Mouse (Mus musculus) cerebellum, adult 9-10 months (tissue): Measurements from ENCODE around the gene Trpm2.
"Not testable (repeated sequence)": the region's sequence is repeated elsewhere in the genome, so short reads cannot be mapped to it uniquely, and the experiment has no call there.

ENCODE experiments used
- DNase-seq: peaks from one replicate; pipeline ENCODE4 v3.0.0; 2022

Trpm2 gene

DNA sequence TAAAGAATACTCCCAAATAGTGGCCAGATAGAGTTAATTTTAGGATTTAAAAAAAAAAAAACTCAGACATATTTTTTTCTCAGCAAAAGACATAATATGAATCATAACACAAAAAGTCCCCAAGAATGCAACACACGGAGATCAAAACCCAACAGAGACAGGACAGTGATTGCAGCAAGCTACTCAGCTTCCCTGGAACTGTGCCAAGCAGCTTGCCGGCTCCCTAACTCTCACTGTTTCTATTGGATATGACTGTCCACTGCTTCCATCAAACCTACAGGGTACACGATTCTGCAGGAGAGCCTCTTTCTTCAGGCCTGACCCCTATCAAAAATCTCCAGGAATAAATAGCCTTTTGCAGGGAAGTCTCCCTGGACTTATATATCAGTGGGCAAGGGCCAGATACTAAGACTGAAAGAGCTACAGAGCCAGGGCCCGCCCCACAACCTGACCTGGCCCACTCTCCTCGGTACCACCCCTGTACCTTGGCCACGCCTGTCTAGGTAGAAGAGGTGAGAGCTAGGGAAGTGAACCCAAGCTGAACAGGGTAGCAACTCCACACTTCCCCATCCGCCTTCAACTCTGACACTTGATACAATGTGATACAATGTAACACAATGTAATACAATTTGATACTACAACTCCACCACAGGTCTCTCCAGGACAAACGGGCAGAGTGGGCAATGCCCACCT is 6.2 kb upstream of the Trpm2 start:
- DNase-seq = no peak

DNA sequence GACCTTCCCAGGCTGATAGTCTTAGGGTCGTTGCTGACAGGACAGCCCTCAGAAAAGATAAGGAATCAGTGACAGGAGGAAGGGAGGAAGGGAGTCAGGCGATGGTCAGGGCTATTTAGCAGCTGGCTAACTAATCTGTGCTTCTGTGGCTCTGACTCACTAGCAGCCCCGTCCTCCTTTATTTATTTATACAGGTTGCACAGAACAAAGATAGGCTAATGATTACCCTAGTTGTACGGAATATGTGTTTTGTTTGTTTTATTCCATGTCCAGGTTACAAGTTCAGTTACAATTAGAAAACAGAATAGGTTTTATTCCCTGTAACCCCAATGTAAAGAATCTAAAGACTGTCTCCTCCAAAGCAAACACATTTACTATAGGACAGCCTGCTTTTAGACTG is 5.3 kb upstream of the Trpm2 start:
- no peak for DNase-seq

DNA sequence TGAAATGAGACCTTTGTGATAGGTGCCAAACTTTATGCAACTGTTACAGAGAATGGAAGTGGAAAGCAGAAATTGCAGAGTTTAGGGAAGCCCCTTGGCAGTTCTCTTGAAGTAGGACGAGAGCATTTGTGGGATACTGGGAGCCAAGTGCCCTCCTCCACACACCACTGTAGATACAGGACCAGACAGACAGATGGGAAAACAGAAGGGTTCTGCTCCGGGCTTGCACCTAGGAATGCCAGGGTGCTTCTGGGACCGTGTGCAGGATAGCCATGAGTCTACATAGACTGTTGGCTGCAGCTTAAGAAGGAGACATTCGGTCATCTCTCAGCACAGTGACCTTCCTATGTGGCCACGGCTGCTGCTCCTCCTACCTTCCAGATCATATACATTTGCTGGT is 4.4 kb upstream of the Trpm2 start:
- no peak for DNase-seq

DNA sequence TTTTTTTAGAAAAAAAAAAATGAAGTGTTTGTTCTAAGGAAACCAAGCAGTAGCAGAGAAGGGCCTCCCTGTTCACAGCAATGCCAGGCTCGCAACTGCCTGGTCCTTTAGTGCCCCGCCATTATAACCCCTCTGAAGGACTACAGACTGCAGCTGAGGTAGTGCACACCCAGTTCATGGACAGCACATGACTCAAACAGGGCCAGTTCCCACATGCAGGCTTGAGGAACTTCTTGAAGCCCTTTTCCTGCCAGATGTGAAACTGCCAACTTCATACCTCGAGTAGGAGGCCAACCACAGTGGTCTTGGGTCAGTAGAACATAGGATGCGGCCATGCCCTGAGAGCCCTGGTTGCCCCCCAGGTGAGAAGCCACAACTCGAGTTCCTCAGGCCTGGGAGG is 4.0 kb upstream of the Trpm2 start:
- DNase-seq = no peak

DNA sequence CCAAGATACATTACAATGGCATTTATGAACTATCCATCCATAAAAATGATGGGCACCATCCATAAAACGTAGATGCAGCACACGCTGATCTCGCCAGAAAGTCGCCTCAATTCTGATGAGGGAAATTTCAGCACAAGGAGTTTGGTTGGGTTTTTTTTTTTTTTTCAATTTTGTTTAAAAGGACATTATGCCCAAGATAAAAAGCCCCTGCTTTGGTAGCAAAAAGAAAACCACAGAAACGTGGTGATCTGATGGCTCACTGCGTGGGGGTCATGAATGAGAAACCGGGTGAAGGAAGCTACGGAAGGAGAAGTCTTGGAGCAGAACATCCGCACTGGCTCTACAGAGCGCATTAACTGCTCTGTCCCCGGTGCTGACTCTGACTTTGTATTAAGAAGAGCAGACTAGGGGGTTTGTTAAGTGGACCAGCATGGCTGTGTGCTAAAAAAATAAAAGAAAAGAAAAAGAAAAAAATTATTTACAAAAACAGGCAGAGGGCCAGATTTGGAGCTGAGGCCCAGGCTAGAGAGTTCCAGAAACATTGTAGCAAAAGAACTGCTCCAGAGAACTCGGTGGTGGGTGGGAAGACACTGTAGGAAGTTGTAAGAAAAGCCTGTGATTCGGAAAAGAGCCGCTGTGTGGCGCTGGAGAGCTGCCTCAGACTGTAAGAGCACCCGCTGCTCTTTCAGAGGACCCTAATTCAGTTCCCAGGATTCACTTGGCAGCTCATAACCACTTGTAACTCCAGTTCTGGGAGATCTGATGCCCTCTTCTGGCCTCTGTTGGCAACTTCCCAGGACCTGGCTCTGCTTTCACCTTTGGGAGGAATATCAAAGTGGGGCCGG is 1.6 kb upstream of the Trpm2 start:
- no peak for DNase-seq

DNA sequence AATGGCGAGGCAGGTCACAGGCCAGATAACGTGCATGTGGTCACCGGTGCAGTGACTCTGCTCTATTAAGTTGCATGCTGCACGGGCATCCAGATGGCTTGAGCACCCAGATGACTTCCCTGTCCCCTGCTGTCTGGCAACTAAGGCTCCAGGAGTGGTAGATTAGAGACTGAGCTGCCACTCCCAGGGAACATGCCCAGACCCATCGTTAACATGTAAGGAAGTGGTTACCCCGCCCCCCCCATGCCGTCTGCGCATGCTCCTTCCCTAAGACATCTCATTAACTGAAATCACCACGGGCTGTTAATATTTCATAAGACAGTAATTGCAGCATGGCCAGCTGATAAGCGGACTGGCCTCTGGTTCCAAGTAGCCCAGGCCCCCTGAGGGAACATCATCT is 828 bp upstream of the Trpm2 start:
- no peak for DNase-seq

DNA sequence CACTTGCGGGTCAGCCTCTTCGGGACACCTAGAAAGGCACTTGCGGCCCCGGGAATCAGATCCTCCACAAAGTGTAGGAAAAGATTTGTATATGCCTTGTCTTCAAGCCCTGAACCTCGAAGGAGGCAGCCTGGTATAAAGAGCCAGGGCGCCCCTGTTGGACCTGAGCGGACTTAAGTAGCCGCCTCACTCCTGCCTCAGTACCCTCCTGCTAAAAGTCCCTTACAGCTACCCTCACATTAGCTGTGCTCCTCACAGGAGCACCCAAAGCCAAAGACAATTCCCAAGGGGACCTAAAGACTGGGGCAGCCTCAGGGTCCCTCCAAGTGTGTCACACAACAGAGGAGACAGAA is 414 bp downstream of the Trpm2 start:
- DNase-seq = no peak

DNA sequence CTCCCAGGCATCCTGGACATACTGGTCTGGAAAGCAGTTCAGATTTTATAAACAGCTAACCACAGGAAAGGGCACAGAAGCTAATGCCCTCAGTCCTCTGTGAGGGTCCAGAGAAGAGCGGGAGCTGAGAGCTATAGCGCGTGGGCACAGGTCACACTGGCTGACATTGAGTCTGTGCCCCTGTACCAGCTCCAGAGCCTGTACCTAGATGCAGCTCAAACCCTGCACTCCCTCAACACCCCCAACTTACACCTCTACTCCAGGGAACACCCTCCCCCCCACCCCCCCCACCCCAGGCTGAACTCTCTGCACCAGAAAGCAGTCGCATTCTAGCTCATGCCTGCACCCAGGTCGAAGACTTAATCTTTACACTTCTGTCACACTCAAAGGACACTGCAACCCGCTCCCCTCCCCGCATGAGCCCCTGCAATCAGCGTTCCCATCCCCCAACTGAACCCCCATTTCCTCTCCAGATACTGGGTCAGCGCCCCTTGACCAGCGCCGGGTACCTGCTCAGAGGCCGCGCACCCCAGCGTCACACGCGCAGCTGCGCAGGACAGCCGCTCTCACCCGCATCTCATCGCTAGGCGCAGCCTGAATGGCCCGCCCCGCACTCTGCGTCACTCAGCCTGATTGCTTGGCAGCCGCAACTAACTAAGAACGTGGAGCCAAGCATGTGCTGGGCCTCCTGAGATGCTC is 940 bp downstream of the Trpm2 start:
- DNase-seq = peak; percentile 82

DNA sequence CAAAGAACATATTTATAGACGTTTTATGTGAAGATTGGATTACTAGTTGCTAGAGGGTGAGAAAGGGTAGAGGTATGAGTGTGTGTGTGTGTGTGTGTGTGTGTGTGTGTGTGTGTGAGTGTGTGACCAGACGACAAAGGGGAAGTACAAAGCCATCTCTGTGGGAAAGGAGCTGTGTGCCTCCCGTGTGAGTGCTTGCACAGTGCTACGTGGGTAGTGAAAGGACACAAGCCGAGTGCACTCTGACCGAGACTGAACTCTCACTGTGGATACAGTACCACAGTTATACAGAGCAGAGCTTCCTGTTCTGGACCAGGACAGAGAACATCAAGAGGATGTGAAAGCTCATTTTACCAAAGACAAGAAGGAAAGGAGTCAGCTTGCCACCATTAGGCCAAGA is 6.4 kb downstream of the Trpm2 start:
- DNase-seq = no peak

DNA sequence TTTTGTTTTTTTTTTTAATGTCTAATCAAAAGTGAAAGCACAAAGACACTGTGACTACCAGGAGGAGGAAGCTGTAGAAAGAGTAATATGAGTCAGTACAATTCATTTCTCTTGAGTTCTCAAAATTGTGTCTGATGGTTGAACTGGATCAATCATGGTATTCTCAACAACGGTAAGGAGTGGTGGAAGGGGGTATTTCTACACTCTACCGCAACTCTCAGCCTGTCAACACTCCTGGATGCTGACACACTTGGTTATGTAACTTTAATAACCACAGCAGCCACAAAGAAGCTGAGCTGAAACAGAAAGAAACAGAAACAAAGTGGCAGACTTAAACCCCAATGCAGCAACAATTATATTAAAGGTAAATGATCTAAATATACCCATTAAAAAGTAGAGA is 7.6 kb downstream of the Trpm2 start:
- no peak for DNase-seq

DNA sequence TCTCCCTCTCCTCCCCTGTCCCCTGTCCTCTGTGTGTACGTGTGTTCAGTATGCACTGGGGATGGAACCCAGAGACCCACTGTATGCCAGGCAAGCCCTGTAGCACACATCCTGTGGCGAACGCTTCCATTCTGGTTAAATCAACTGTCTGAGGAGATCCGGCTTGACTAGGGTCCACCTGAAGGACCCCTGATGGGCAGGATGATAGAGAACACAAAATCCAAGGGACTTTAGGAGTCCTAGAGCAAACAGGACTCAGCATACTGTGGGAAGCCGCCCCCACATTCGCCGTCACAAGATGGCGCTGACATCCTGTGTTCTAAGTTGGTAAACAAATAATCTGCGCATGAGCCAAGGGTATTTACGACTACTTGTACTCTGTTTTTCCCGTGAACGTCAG is 19.9 kb downstream of the Trpm2 start:
- DNase-seq = not testable (repeated sequence)

DNA sequence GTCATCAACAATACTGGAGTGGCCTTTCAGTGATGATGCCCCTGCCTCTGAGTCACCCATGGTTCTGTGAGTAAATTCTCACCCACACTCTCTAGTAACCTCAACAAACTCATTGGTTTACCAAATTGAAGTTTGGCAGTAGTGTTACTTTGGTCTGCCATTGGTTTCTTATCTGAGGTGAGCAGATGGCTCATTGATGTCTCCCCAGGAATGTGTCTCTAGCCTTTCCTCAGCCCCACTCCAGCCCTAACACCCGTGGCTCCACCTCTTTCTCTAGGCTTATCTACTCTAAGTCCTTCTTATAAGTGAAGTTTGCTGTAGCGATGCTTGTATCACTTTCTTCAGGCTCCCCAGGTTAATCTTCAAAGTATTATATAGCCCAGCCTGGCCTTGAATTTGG is 30.7 kb downstream of the Trpm2 start:
- DNase-seq = no peak

DNA sequence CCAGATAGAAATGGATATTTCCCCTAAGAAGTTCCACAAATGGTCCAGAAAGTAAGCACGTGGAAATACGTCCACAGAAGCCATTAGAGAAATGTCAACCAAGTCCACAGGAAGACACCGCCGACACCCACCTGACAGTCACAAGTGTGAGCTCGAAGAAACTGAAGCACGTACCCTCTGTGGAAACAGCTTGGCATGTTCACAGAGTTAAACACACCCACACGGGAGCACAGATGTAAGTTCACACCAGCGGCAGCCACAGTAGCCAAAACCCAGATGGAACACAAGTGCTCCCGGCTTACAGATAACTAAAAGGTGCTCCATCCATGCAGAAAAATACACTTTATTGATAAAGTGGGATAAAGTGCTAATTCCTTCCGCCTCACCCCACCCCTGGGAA is 43.0 kb downstream of the Trpm2 start:
- no peak for DNase-seq

DNA sequence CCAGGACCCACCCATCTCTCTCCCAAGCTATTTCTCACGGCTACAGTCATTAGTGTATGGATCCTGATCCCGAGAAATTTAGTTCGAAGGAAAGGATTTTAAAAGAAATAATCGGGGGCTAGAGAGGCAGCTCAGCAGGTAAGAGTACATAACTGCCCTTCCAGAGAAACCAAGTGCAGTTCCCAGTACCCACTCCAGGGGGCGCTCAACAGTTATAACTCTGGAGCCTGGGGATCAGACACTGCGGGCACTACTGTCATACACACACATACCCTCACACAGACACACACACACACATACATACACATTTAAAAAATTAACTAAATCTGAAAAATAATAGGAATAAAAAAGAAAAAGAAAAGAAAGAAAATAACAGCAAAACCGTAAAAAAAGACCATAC is 44.2 kb downstream of the Trpm2 start:
- DNase-seq = peak; percentile 53

DNA sequence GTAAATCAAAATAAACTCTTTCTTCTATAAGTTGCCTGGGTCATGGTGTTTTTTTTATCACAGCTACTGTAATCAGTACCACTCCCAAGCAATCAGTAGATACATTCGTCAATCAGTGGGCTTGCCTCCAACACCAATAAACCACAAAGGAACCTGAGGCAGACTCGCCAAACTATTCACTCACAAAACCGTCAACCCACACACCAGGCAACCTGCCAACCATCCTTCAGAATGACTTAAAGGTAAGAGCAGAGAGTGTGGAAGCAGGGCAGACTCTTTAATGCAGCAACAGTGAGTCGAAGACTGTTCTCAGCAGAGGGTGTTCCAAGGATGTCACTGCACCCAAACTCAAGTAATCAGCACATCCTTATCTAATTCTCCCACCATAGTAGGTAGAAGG is 47.7 kb downstream of the Trpm2 start:
- DNase-seq = no peak

DNA sequence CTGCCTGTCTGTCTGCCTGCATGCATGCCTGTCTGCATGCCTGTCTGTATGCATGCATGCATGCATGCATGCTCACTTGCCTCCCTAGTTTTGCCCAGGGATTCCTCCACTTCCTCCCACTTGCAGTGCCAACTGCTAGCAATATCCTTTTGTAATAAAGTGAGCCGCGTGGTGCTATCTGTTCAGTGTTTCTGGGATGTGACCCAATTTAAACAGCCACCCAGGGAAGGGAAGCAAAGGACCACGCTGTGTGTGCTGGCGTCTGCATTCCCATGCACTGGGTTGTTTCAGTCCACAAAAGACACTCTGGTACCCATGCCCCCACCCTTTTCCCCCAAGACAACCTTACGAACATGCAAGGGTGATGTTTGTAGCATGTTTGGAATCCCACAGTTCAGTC is 49.4 kb downstream of the Trpm2 start:
- no peak for DNase-seq

DNA sequence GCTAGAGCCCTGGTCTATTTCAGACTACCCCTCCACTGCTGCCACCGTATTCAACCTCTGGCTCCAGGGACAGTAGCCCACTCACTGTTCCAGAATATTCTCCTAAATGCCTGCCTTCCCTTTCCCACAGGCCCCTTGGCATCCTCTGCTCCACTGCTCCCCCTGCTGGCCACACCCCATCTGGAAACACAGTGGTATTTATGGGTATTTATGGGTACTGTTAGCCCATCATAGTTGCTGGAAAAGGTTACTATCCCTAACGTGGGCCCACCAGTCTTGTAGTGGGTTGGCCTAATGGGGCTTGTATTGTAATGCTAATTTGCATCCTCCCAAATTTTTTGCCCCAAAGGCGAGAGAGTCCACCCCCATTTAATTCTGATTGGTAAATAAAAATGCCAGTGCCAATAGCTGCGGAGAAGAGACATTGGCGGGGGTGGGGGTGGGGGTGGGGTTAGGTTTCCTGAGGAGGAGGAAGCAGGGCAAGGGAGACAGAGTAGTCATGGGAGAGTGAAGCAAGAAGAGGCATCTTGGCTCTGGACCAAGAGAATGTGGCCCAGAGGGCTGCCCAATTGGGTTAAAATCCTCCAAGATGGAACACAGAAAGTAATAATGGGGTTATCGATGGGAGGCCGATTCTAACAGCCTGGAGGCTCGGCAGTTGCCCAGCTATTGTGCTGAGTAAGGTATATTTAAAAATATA is 53.6 kb downstream of the Trpm2 start:
- DNase-seq = peak; percentile 54

DNA sequence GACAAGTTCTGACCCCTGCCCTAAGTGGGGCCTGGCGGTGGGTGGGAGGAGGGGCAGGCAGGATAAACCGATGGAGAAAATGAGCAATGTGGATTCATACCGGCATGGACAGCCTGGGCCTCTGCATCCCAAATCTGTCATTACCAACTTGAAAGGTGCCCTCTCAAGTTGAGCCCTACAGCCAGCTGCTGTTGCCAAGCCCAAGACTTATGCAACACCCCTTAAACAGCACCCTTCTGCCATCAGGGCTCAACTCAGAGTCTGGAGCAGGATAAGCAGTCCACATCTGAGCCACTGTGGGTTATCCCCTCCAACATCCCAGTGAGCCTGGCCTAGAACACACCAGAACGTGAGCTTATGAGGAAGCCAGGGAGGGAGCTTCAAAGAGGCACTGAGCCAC is 57.1 kb downstream of the Trpm2 start:
- no peak for DNase-seq

DNA sequence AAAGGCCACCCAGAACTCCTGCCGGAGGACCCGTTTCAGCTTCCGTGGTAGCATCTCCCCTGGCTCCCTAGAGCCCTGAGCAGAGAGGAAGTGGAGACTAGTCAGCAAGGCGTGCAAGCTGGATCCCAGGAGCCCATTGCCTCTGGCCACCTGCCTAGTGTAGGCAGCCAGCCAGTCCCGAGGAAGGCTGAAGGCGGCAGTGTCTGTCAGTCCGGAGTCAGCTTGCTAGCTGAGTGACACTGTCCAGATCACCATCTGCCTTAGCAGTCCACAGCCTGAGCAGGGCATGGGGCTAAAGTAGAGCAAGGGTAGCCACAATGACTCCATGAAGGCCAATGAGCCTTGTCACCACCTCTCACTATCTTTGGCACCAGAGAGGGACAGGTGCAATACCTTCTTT is 57.8 kb downstream of the Trpm2 start:
- no peak for DNase-seq

DNA sequence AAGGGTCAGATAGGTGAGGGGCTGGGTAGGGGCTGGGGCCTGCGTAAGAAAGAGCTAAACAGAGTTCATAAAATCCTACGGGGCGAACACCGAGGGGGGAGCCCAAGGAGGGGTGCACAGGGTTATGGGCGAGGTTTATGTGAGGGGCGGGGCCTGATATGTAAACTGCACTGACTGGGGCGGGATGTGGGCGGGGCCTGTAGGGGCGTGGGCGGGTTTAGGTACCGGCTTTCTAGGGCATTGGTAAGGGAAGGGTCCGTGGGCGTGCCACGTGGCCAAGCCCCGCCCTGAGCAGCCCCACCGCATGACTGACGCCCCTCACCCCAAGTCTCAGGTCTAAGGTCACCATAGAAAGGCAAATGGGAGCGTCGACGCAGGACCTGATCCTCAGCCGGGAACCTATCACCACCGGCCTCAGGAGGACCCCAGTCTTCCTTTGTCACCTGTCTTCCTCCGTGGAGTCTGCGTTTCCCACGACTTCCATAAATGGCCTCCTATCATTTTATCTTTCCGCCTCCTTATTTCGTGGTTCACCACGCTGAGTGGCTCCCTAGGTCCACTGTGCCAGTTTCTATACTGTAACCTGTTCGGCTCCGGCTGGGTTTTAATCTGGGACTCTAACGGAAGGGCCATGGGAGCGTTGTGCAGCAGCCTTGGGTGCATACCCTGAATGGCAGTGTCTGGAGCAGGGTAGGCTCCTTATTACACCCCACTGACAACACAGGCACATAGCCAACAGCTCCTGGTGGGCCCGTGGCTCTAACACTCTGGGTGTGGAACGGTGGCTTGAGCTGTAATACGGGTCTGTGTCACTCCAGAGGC is 67.3 kb downstream of the Trpm2 start:
- DNase-seq = peak; percentile 38

DNA sequence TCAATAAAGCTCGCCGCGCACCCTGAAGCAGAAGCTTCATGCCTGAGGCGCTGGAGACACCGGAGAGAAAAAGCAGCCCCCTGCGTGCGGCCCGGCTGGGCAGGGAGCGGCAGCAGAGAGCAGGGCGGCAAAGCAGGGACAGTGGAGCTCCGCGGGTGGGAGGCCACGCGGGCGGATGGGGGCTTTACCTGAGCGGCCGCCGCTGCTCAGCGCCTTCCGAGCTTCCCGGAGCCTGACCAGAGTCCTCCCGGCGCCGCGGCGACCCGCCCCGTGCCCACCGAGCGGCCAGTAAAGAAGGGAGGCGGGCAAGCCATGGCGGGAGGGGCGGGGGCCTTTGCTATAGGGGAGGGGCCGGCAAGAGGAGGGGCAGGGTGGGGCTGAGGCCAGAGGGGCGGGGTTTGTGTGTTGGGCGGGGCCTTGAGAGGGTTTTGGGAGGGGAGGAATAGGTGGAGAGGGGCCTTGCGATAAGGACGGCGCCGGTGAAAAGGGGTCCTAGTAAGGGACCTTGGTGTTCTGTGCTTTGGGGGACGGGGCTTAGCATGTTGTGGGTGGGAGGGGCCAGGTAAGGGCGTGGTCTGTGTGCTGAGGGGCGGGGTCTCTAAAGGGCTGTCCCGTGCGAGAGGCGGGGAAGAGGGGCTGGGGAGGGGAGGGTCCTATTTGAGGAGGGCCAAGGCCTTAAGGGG is 68.0 kb downstream of the Trpm2 start, which contains the start of gene Lrrc3:
Gene Lrrc3 (minus strand): TSS at position 326 of the 683 bp plus-strand sequence.
- DNase-seq = peak; percentile 39

DNA sequence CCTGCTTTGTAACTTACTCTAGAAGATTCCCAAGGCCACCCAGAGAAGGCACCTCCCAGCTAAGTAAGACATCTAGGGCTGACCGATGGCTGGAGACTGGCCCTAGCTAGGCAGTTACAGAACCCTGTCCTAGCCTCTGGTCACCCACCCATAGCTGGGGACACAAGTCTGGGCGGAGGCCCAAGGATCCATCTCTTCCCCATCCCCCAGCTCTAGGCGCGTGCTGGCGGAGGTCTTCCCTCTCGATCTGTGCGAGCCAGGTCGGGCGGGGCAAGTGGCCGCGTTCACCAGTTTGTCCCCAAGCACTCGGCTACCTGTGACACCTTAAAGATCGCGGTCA is 68.5 kb downstream of the Trpm2 start:
- DNase-seq = peak; percentile 39
